Mouse (Mus musculus): ENCODE measurements around the gene Mnd1. TPM values are rescaled to one million over a fixed set of nuclear protein-coding genes. Genes with fewer than 3 reads are reported as not detected.

Mnd1 gene
- polyA plus RNA-seq, 1 experiment from 2014 or later = 9.1 TPM

- H3K4me3 ChIP-seq (ENCODE audit: low read depth, low read length) = no peak overlapping the region
- ATAC-seq (ENCODE audit: insufficient read depth, low FRiP score, low TSS enrichment) = no peak
- H3K9ac ChIP-seq (ENCODE audit: low read length) = no peak overlapping the region
- H3K36me3 ChIP-seq (ENCODE audit: control insufficient read depth, insufficient read depth, low read length) = peaks cover 5% of the 10 kb centered on the region
- H3K4me2 ChIP-seq (ENCODE audit: low read depth) = no peak overlapping the region
- no peaks in the 10 kb centered on the region for H3K27me3 ChIP-seq (ENCODE audit: control insufficient read depth, insufficient read depth, low read length)
- no peak overlapping the region for H3K27ac ChIP-seq (ENCODE audit: low read depth, low read length)
- H3K9me3 ChIP-seq (ENCODE audit: control insufficient read depth, low read length) = no peaks in the 10 kb centered on the region
- DNase-seq (ENCODE audit: low spot score) = no peak
- no peaks in the 10 kb centered on the region for H3K4me1 ChIP-seq (ENCODE audit: control insufficient read depth, insufficient read depth, low read length)
- WGBS = 77% methylated on average over 8 of the region's 8 CpGs
Measured at GRCm38 (mm10) chr3:84169393-84170005, 13.9 kb upstream of the Mnd1 start.

- no peak overlapping the region for H3K4me3 ChIP-seq (ENCODE audit: low read depth, low read length)
- ATAC-seq (ENCODE audit: insufficient read depth, low FRiP score, low TSS enrichment) (no peak), DNase-seq (ENCODE audit: low spot score) (no peak)
- no peaks in the 10 kb centered on the region for H3K4me1 ChIP-seq (ENCODE audit: control insufficient read depth, insufficient read depth, low read length)
- no peaks in the 10 kb centered on the region for H3K9me3 ChIP-seq (ENCODE audit: control insufficient read depth, low read length)
- H3K9ac ChIP-seq (ENCODE audit: low read length) = no peak overlapping the region
- no peak overlapping the region for H3K27ac ChIP-seq (ENCODE audit: low read depth, low read length)
- 96% methylated on average over 6 of the region's 6 CpGs for WGBS
- no peak overlapping the region for H3K4me2 ChIP-seq (ENCODE audit: low read depth)
- H3K27me3 ChIP-seq (ENCODE audit: control insufficient read depth, insufficient read depth, low read length) = no peaks in the 10 kb centered on the region
- peaks cover 7% of the 10 kb centered on the region; the same call in 1 of the 2 replicates for H3K36me3 ChIP-seq (ENCODE audit: control insufficient read depth, insufficient read depth, low read length)
Measured at GRCm38 (mm10) chr3:84168943-84169342, 13.4 kb upstream of the Mnd1 start.

DNA sequence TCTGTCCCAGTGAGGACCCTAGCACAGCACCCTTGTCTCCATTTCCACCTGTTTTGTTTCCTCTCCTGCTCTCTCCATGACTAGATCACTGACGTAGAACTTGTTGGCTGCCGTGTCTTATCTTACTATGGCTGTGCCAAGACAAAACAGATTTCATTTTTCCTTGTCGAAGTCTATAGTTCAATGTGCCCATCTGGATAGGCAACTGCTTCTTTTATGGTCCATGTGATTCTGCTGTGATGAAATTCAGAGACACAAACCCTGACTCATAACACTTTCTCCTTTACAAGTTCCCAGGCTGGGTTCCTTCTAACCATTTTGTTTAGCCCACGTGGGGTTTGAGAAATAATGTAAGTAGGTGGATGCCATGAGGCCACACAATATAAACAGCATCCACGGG lies 10.5 kb upstream of the Mnd1 start:
- Histone ChIP-seq H3K4me2 (ENCODE audit: low read depth) (no peak overlapping the region), H3K36me3 (ENCODE audit: control insufficient read depth, insufficient read depth, low read length) (peaks cover 7% of the 10 kb centered on the region; the same call in 1 of the 2 replicates), H3K27ac (ENCODE audit: low read depth, low read length) (no peak overlapping the region), H3K4me3 (ENCODE audit: low read depth, low read length) (no peak overlapping the region), H3K4me1 (ENCODE audit: control insufficient read depth, insufficient read depth, low read length) (no peaks in the 10 kb centered on the region), H3K9me3 (ENCODE audit: control insufficient read depth, low read length) (no peaks in the 10 kb centered on the region), H3K27me3 (ENCODE audit: control insufficient read depth, insufficient read depth, low read length) (no peaks in the 10 kb centered on the region), H3K9ac (ENCODE audit: low read length) (no peak overlapping the region)
- DNase-seq (ENCODE audit: low spot score) (no peak), ATAC-seq (ENCODE audit: insufficient read depth, low FRiP score, low TSS enrichment) (no peak)
- WGBS = 91% methylated on average over 5 of the region's 5 CpGs

GRCm38 (mm10) chr3:84165391-84165790 lies 9.8 kb upstream of the Mnd1 start:
- H3K4me1 ChIP-seq (ENCODE audit: control insufficient read depth, insufficient read depth, low read length) = no peaks in the 10 kb centered on the region
- DNase-seq (ENCODE audit: low spot score) (no peak), ATAC-seq (ENCODE audit: insufficient read depth, low FRiP score, low TSS enrichment) (no peak)
- H3K9ac ChIP-seq (ENCODE audit: low read length) = no peak overlapping the region
- no peaks in the 10 kb centered on the region for H3K9me3 ChIP-seq (ENCODE audit: control insufficient read depth, low read length)
- no peak overlapping the region for H3K4me3 ChIP-seq (ENCODE audit: low read depth, low read length)
- no peak overlapping the region for H3K4me2 ChIP-seq (ENCODE audit: low read depth)
- no peak overlapping the region for H3K27ac ChIP-seq (ENCODE audit: low read depth, low read length)
- H3K27me3 ChIP-seq (ENCODE audit: control insufficient read depth, insufficient read depth, low read length) = no peaks in the 10 kb centered on the region
- peaks cover 7% of the 10 kb centered on the region; the same call in 1 of the 2 replicates for H3K36me3 ChIP-seq (ENCODE audit: control insufficient read depth, insufficient read depth, low read length)
- WGBS = 91% methylated on average over 3 of the region's 3 CpGs

DNA sequence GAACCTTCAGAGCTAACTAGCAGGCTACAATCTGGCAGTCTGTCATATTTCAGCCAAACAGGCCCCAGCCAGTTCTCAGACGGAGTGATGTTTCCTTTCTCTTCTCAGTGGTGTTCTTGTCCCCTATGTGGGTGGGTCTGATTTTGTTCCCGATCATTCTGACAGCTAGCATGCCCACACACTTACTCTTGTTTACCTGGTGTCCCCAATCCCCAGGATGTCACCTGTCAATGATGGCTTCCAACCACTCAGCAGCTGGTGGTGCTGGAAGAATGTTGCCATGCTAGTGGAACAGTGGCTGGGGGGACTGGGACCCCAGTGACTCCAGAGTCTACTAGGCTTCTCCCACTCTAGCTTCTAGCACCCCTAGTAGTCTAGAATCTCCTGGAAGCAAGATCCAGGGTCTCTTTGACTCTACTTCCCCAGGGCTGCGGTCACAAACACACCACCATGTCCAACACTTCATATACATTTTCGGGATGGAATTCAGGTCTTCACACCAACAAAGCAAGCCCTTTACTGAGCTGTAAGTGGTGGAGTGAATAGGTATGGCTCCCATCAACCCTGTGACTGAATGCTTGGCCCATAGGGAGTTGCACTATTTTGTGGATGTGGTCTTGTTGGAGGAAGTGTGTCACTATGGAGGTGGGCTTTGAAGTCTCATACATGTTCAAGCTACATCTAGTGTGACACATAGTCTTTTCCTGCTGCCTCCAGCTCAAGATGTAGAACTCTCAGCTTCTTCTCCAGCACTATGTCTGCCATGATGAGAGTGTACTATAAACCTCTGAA lies 2.2 kb upstream of the Mnd1 start:
- no peak for DNase-seq (ENCODE audit: low spot score)
- Histone ChIP-seq H3K9ac (ENCODE audit: low read length) (no peak overlapping the region), H3K27ac (ENCODE audit: low read depth, low read length) (no peak overlapping the region)

DNA sequence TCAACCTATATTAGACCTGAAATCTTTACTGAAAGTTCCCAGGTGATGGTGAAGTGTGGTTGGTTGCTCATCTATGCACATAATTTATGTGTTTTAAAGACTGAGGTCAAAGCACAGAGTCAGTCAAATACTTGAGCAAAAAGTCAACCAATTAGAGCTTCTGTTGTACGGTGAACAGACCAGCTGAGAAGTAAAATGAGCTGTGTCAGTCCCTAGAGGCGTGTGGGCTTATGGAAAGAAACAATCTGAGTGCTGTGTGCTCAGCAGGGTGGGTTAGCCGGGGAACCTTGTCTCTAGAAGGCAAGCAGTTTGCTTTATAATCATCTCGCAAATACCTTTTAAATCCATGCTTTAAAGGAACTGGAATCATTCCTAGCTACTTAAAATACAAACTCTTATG lies 1.4 kb upstream of the Mnd1 start:
- no peak for DNase-seq (ENCODE audit: low spot score)
- no peak overlapping the region for H3K4me2 ChIP-seq (ENCODE audit: low read depth)
- 0 out of 2 replicates have a peak, but pooled peaks cover 2% of the 10 kb centered on the region for H3K4me1 ChIP-seq (ENCODE audit: control insufficient read depth, insufficient read depth, low read length)
- H3K36me3 ChIP-seq (ENCODE audit: control insufficient read depth, insufficient read depth, low read length) = no peaks in the 10 kb centered on the region
- no peaks in the 10 kb centered on the region for H3K27me3 ChIP-seq (ENCODE audit: control insufficient read depth, insufficient read depth, low read length)
- no peak for ATAC-seq (ENCODE audit: insufficient read depth, low FRiP score, low TSS enrichment)
- no peak overlapping the region for H3K27ac ChIP-seq (ENCODE audit: low read depth, low read length)
- H3K4me3 ChIP-seq (ENCODE audit: low read depth, low read length) = no peak overlapping the region
- 59% methylated on average over 4 of the region's 4 CpGs for WGBS
- H3K9me3 ChIP-seq (ENCODE audit: control insufficient read depth, low read length) = no peaks in the 10 kb centered on the region
- no peak overlapping the region for H3K9ac ChIP-seq (ENCODE audit: low read length)

More for the DNA sequence above, 2.2 kb upstream of the Mnd1 start:
- no peak overlapping the region for H3K4me2 ChIP-seq (ENCODE audit: low read depth)
- H3K4me3 ChIP-seq (ENCODE audit: low read depth, low read length) = no peak overlapping the region
- 87% methylated on average over 4 of the region's 4 CpGs for WGBS
- no peaks in the 10 kb centered on the region for H3K36me3 ChIP-seq (ENCODE audit: control insufficient read depth, insufficient read depth, low read length)
- H3K4me1 ChIP-seq (ENCODE audit: control insufficient read depth, insufficient read depth, low read length) = 0 out of 2 replicates have a peak, but pooled peaks cover 2% of the 10 kb centered on the region
- H3K27me3 ChIP-seq (ENCODE audit: control insufficient read depth, insufficient read depth, low read length) = no peaks in the 10 kb centered on the region
- no peak for ATAC-seq (ENCODE audit: insufficient read depth, low FRiP score, low TSS enrichment)
- no peaks in the 10 kb centered on the region for H3K9me3 ChIP-seq (ENCODE audit: control insufficient read depth, low read length)

DNA sequence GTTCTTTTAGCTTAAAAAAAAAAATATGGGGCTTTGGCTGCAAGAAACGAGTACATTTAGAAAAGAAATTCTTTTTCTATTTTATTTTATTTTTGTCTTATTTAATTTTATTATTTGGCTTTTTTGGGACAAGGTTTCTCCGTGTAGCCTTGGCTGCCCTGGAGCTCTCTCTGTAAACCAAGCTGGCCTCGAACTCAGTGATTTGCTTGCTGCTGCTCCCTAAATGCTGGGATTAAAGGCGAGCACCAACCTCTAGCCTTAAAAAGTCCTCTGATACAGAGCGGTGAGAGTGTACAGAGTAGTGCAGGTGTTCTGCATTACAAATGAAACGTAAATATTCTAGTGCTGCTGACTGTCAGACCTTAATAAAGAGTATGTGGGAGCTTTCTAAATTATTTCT lies 519 bp upstream of the Mnd1 start:
- Histone ChIP-seq H3K36me3 (ENCODE audit: control insufficient read depth, insufficient read depth, low read length) (no peaks in the 10 kb centered on the region), H3K27me3 (ENCODE audit: control insufficient read depth, insufficient read depth, low read length) (no peaks in the 10 kb centered on the region), H3K4me3 (ENCODE audit: low read depth, low read length) (no peak overlapping the region), H3K9me3 (ENCODE audit: control insufficient read depth, low read length) (no peaks in the 10 kb centered on the region), H3K4me1 (ENCODE audit: control insufficient read depth, insufficient read depth, low read length) (0 out of 2 replicates have a peak, but pooled peaks cover 2% of the 10 kb centered on the region), H3K9ac (ENCODE audit: low read length) (no peak overlapping the region), H3K4me2 (ENCODE audit: low read depth) (no peak overlapping the region), H3K27ac (ENCODE audit: low read depth, low read length) (no peak overlapping the region)
- no peak for ATAC-seq (ENCODE audit: insufficient read depth, low FRiP score, low TSS enrichment)
- DNase-seq (ENCODE audit: low spot score) = no peak
- 54% methylated on average over 6 of the region's 6 CpGs for WGBS

GRCm38 (mm10) chr3:84155146-84155545 lies 440 bp downstream of the Mnd1 start:
- H3K9ac ChIP-seq (ENCODE audit: low read length) = peak overlapping the region; percentile 70
- peak overlapping the region; percentile 43 for H3K4me3 ChIP-seq (ENCODE audit: low read depth, low read length)
- DNase-seq (ENCODE audit: low spot score) (no peak), ATAC-seq (ENCODE audit: insufficient read depth, low FRiP score, low TSS enrichment) (peak; percentile 63)
- under 1% methylated on average over 27 of the region's 27 CpGs for WGBS
- no peaks in the 10 kb centered on the region for H3K9me3 ChIP-seq (ENCODE audit: control insufficient read depth, low read length)
- 0 out of 2 replicates have a peak, but pooled peaks cover 2% of the 10 kb centered on the region for H3K4me1 ChIP-seq (ENCODE audit: control insufficient read depth, insufficient read depth, low read length)
- no peaks in the 10 kb centered on the region for H3K36me3 ChIP-seq (ENCODE audit: control insufficient read depth, insufficient read depth, low read length)
- H3K27ac ChIP-seq (ENCODE audit: low read depth, low read length) = no peak overlapping the region
- peak overlapping the region; percentile 88 for H3K4me2 ChIP-seq (ENCODE audit: low read depth)
- H3K27me3 ChIP-seq (ENCODE audit: control insufficient read depth, insufficient read depth, low read length) = no peaks in the 10 kb centered on the region
